ENCODE assay signal across 23 mouse cellular contexts in the genomic region with DNA sequence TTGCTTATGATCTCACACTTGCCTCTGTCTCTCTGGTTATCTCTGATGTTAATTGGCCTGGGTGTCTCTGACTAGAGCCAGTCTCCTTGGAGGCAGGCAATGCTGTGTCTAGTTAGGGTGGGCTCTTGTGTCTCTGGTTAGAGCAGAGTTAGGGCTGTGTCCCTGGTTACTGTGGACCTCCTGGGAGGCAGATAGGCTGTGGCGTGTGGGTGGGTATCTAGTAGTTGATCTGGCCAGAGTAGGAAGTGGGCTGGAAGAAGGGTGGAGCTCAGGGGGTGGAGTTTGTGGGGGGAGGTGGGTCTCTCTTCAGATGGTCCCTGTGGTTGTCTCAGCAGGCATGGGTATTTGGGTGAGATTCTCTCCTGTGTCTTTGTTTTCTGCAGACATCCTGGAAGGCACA. TPM values are rescaled to one million over a fixed set of nuclear protein-coding genes. Genes with fewer than 3 reads are reported as not detected.
DNase-seq lines count a peak whose midpoint lies in the region; ATAC-seq lines count a peak whose summit lies in the region.
"Had no signal": no experiment of that assay in that cellular context is flagged by ENCODE, and none has a peak within 500 bp of the region (broad histone marks: within the 10 kb centered on the region; RNA-seq: fewer than 3 reads in every experiment).

No protein-coding gene starts in this region.

- peaks cover 28% of the 10 kb centered on the region for H3K4me1 ChIP-seq in midbrain, embryonic 10.5 days
- peaks cover 8% of the 10 kb centered on the region; the same call in 1 of the 2 replicates for H3K4me1 ChIP-seq in midbrain, embryonic 15.5 days
- H3K4me1 ChIP-seq in hindbrain, embryonic 11.5 days (replicated peaks; ENCODE audit: control insufficient read depth, insufficient read depth, low read length): no peaks in the 10 kb centered on the region
- H3K4me1 ChIP-seq: heart, embryonic 10.5 days; hindbrain, embryonic 12.5 days; neural tube, embryonic 13.5 days had no signal

- no peak overlapping the region for H3K4me2 ChIP-seq in midbrain, embryonic 15.5 days
- no peak overlapping the region for H3K4me2 ChIP-seq in hindbrain, embryonic 11.5 days (replicated peaks; ENCODE audit: low read depth, low read length)
- H3K4me2 ChIP-seq: forebrain, embryonic 13.5 days; hindbrain, embryonic 12.5 days; neural tube, embryonic 13.5 days had no signal

- no peak overlapping the region for H3K9ac ChIP-seq in midbrain, embryonic 15.5 days
- no peak overlapping the region for H3K9ac ChIP-seq in hindbrain, embryonic 11.5 days (ENCODE audit: low read depth, low read length)
- H3K9ac ChIP-seq: forebrain, embryonic 13.5 days; hindbrain, embryonic 12.5 days; neural tube, embryonic 13.5 days had no signal

- H3K27ac ChIP-seq in midbrain, embryonic 10.5 days (replicated peaks): peak overlapping the region; percentile 28; the same call in 1 of the 2 replicates
- no peak overlapping the region for H3K27ac ChIP-seq in midbrain, embryonic 15.5 days
- H3K27ac ChIP-seq in hindbrain, embryonic 11.5 days (ENCODE audit: low read depth, low read length): no peak overlapping the region
- H3K27ac ChIP-seq: forebrain, embryonic 13.5 days; gastrocnemius, adult 2 months; heart, embryonic 10.5 days; hindbrain, embryonic 12.5 days; neural tube, embryonic 13.5 days had no signal

- 57% methylated on average over 1 of the region's 1 CpGs for WGBS in midbrain, embryonic 10.5 days
- 80% methylated on average over 1 of the region's 1 CpGs for WGBS in midbrain, embryonic 15.5 days
- 50% methylated on average over 1 of the region's 1 CpGs for WGBS in hindbrain, embryonic 11.5 days

- ATAC-seq in midbrain, embryonic 15.5 days (replicated peaks): no peak
- no peak for ATAC-seq in hindbrain, embryonic 11.5 days (ENCODE audit: low FRiP score)
- ATAC-seq: forebrain, embryonic 13.5 days had no signal

- no peaks in the 10 kb centered on the region for H3K27me3 ChIP-seq in midbrain, embryonic 10.5 days (ENCODE audit: low read depth, poor library complexity, severe bottlenecking)
- no peaks in the 10 kb centered on the region for H3K27me3 ChIP-seq in midbrain, embryonic 15.5 days (replicated peaks)
- no peaks in the 10 kb centered on the region for H3K27me3 ChIP-seq in hindbrain, embryonic 11.5 days (ENCODE audit: control insufficient read depth, insufficient read depth, low read length)
- H3K27me3 ChIP-seq: forebrain, embryonic 13.5 days; hindbrain, embryonic 12.5 days; neural tube, embryonic 13.5 days had no signal

- 0 out of 2 replicates have a peak, but pooled peaks cover 2% of the 10 kb centered on the region for H3K9me3 ChIP-seq in midbrain, embryonic 10.5 days (replicated peaks)
- H3K9me3 ChIP-seq in midbrain, embryonic 15.5 days: no peaks in the 10 kb centered on the region
- no peaks in the 10 kb centered on the region for H3K9me3 ChIP-seq in hindbrain, embryonic 11.5 days (ENCODE audit: control insufficient read depth, low read length)
- H3K9me3 ChIP-seq: forebrain, embryonic 13.5 days; heart, embryonic 10.5 days; hindbrain, embryonic 12.5 days; neural tube, embryonic 13.5 days had no signal

- no peak for DNase-seq in midbrain, embryonic 10.5 days (ENCODE audit: low spot score)
- DNase-seq in 416B (ENCODE audit: low read depth): peak; percentile 22
- peak; percentile 44 for DNase-seq in CD4-positive helper T cell, adult 2 months (ENCODE audit: low read depth, low spot score)
- peak; percentile 33 for DNase-seq in induced T-regulatory cell, adult 2 months (ENCODE audit: low read depth)
- no peak for DNase-seq in hindbrain, embryonic 11.5 days (ENCODE audit: low spot score)
- DNase-seq in heart, adult 9 months (ENCODE audit: low spot score in 2 of 2): no peak
- DNase-seq: adrenal gland, adult 2 months; cerebellum, adult 11-12 months; cerebellum, postnatal 10 days; gastrocnemius, adult 2 months; kidney, adult 11 months; kidney, postnatal 4 days; lung, postnatal 10 days; midbrain, embryonic 14.5 days; retina, postnatal 1 day; right cerebral cortex, postnatal 25 days; spleen, adult 18-20 months had no signal

- no peak overlapping the region for H3K4me3 ChIP-seq in midbrain, embryonic 10.5 days
- H3K4me3 ChIP-seq in midbrain, embryonic 15.5 days: no peak overlapping the region
- H3K4me3 ChIP-seq in hindbrain, embryonic 11.5 days (ENCODE audit: low read depth, low read length): no peak overlapping the region
- H3K4me3 ChIP-seq: forebrain, embryonic 13.5 days; gastrocnemius, adult 2 months; heart, embryonic 10.5 days; hindbrain, embryonic 12.5 days; myocyte; neural tube, embryonic 13.5 days had no signal

- no peaks in the 10 kb centered on the region for H3K36me3 ChIP-seq in midbrain, embryonic 10.5 days
- H3K36me3 ChIP-seq in midbrain, embryonic 15.5 days (replicated peaks): no peaks in the 10 kb centered on the region
- H3K36me3 ChIP-seq in hindbrain, embryonic 11.5 days (ENCODE audit: control insufficient read depth, insufficient read depth, low read length): no peaks in the 10 kb centered on the region
- H3K36me3 ChIP-seq: heart, embryonic 10.5 days; hindbrain, embryonic 12.5 days; neural tube, embryonic 13.5 days had no signal

RNA-seq across cellular contexts. Expression of a gene that starts 33.9 kb away (rescaled TPM):
- polyA plus RNA-seq in midbrain, embryonic 10.5 days (2016; fragmentation: Nextera tagmentation; extraction: Ambion mirVana): 142 and 176 TPM in 2 replicates
- polyA plus RNA-seq in midbrain, embryonic 15.5 days (2015; fragmentation: Nextera tagmentation; extraction: Ambion mirVana): 384 and 407 TPM in 2 replicates
- 243 and 258 TPM in 2 replicates for polyA plus RNA-seq in hindbrain, embryonic 11.5 days (2014; fragmentation: Nextera tagmentation; extraction: Ambion mirVana)

Comparison
In these comparisons a context has a peak if more than half of its experiments do, and no peak if none do; other contexts are left out.
1. DNase-seq: peak in 416B (single experiment), CD4-positive helper T cell, adult 2 months (single experiment) and induced T-regulatory cell, adult 2 months (single experiment); none in midbrain, embryonic 10.5 days (single experiment), hindbrain, embryonic 11.5 days (single experiment) and heart, adult 9 months (0 of 2).